Mouse (Mus musculus) myocyte (in vitro differentiated cells): ENCODE data around the gene Vapa.

Experiments used
- E2F4 ChIP-seq: IDR thresholded peaks from one replicate; pipeline ENCODE4 v1.6.1; 2011; ENCODE audit warnings: mild to moderate bottlenecking, control low read depth, moderate library complexity; ENCODE audit not compliant: insufficient read depth
- MAX ChIP-seq: IDR thresholded peaks from one replicate; pipeline ENCODE4 v1.6.1; 2011; ENCODE audit warnings: low read depth, mild to moderate bottlenecking, control low read depth
- POLR2A ChIP-seq: IDR thresholded peaks from one replicate; pipeline ENCODE4 v1.6.1; 2011; ENCODE audit warnings: low read depth, mild to moderate bottlenecking, control low read depth, moderate library complexity; ENCODE audit not compliant: insufficient read length
- USF1 ChIP-seq: IDR thresholded peaks from one replicate; pipeline ENCODE4 v1.6.1; 2011; ENCODE audit warnings: low read depth, mild to moderate bottlenecking, control low read depth, moderate library complexity

DNA sequence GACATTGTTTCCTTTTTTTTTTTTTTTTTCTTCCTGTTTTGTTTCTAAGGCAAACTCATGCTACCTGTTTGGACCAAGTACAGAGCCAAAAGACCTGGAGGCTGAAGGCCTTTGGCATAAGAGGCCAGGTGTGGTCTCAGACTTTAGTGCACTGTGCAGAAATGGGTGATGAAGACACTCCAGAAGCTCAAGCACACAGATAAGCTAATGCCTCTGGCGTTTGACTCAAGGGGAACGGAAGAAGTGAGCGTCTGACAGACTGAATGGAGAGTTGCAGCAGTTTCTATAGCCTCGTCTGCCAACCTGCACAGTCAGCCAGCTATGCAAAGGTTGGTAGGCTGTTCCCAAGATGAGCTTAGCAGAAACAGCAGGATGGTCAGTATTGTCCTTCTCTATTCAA lies 42.3 kb upstream of the Vapa start:
- no peak for TF ChIP-seq E2F4
- no peak for TF ChIP-seq USF1
- no peak for TF ChIP-seq MAX
- no peak for TF ChIP-seq POLR2A
